Mouse (Mus musculus): Measurements from ENCODE around the gene Rasa1. TPM values are rescaled to one million over a fixed set of nuclear protein-coding genes. Genes with fewer than 3 reads are reported as not detected.

The Rasa1 gene
- polyA plus RNA-seq, 1 experiment from 2014 or later = 57.4 TPM

GRCm38 (mm10) chr13:85189644-85190121 is 99.2 kb downstream of the Rasa1 start:
- H3K4me2 ChIP-seq = peak overlapping the region; percentile 71
- peak overlapping the region; percentile 59; the same call in 1 of the 2 replicates for H3K27ac ChIP-seq (ENCODE audit: low read depth, low read length)
- ATAC-seq (ENCODE audit: low FRiP score) (peak; percentile 87), DNase-seq (ENCODE audit: low spot score, missing footprints) (peak; percentile 95)
- H3K36me3 ChIP-seq (ENCODE audit: control insufficient read depth, insufficient read depth, low read length) = peaks cover 7% of the 10 kb centered on the region; the same call in 1 of the 2 replicates
- 2% methylated on average over 17 of the region's 17 CpGs for WGBS
- peak overlapping the region; percentile 88 for H3K9ac ChIP-seq (ENCODE audit: low read length)
- peak overlapping the region; percentile 80 for H3K4me3 ChIP-seq (ENCODE audit: low read depth, low read length)
- H3K27me3 ChIP-seq (ENCODE audit: control insufficient read depth, insufficient read depth, low read length) = no peaks in the 10 kb centered on the region
- H3K4me1 ChIP-seq (ENCODE audit: control insufficient read depth, insufficient read depth, low read length) = peaks cover 3% of the 10 kb centered on the region; the same call in 1 of the 2 replicates
- no peaks in the 10 kb centered on the region for H3K9me3 ChIP-seq (ENCODE audit: control insufficient read depth, low read length)

- DNase-seq (ENCODE audit: low spot score, missing footprints) (peak; percentile 98), ATAC-seq (ENCODE audit: low FRiP score) (peak; percentile 99)
- peak within 1 kb of the TSS; percentile 71 for H3K4me2 ChIP-seq
- 1% methylated on average over 44 of the region's 44 CpGs for WGBS
- H3K36me3 ChIP-seq (ENCODE audit: control insufficient read depth, insufficient read depth, low read length) = peaks cover 7% of the 10 kb centered on the region; the same call in 1 of the 2 replicates
- peak within 1 kb of the TSS; percentile 59; the same call in 1 of the 2 replicates for H3K27ac ChIP-seq (ENCODE audit: low read depth, low read length)
- H3K4me1 ChIP-seq (ENCODE audit: control insufficient read depth, insufficient read depth, low read length) = peaks cover 3% of the 10 kb centered on the region; the same call in 1 of the 2 replicates
- H3K9ac ChIP-seq (ENCODE audit: low read length) = peak within 1 kb of the TSS; percentile 88
- H3K4me3 ChIP-seq (ENCODE audit: low read depth, low read length) = peak within 1 kb of the TSS; percentile 80
- no peaks in the 10 kb centered on the region for H3K27me3 ChIP-seq (ENCODE audit: control insufficient read depth, insufficient read depth, low read length)
- no peaks in the 10 kb centered on the region for H3K9me3 ChIP-seq (ENCODE audit: control insufficient read depth, low read length)
These were observed 99.9 kb downstream of the Rasa1 start, which contains the start of gene Ccnh for GRCm38 (mm10) chr13:85188903-85189643. Gene Ccnh, plus strand, starts transcription at chr13:85189408.

Other genes starting within 250 kb of the Rasa1 start
- 113 and 119 TPM in 2 replicates for gene Ccnh, start 99.7 kb downstream of the Rasa1 start, polyA plus RNA-seq (2014; fragmentation: Nextera tagmentation; extraction: Ambion mirVana)

Data from midbrain, embryonic 11.5 days (tissue).